Mouse (Mus musculus): Measurements from ENCODE around the gene Pus10. TPM values are rescaled to one million over a fixed set of nuclear protein-coding genes. Genes with fewer than 3 reads are reported as not detected.
"Not testable (repeated sequence)": the region's sequence is repeated elsewhere in the genome, so short reads cannot be mapped to it uniquely, and the experiment has no call there.

Pus10 gene
- total RNA-seq, 2 experiments from 2014 or later, result 13.5 to 17.2 TPM

DNA sequence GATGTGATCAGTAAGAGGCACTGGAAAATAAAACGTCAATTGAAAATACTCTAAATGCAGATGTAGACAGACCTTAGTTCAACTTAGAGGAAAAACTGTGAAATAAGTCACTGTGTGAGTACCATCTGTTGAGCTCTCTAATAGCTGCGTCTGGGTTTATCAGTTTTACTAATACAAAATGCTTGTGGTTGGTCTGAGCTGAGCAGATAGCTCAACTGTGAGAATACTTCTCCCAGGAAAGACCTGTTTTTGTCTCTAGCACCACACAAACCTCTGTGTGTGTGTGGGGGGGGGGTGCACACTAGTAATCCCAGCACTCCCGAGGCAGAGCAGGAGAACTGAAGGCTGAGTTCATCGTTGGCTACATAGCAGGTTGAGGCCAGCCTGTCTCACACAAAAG, 75.4 kb downstream of the Pus10 start:
- intact Hi-C loops (cut with DNase I), result no loop called here
- no peak for DNase-seq (ENCODE audit: extremely low spot score in 1 of 2, low spot score in 2 of 2)

DNA sequence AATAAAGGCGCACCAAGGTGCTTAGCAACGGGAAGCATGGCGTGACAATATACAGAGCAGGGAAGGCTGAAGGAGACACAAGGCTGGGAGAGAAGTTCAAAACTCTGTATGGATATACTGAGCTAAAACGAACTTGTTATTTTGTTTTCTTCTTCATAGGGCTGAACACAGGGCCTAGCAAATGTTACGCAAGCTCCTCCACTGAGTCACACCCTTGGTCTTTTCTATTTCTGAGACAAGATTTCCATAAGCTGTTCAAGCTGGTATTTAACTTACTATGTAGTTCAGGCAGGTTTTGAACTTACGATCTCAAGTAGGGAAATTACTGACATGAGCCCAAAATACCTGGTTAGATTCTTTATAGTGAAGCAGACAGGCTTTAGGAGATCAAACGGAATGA, 75.9 kb downstream of the Pus10 start:
- DNase-seq (ENCODE audit: extremely low spot score in 1 of 2, low spot score in 2 of 2), result no peak
- intact Hi-C loops (cut with DNase I), result no loop called here

DNA sequence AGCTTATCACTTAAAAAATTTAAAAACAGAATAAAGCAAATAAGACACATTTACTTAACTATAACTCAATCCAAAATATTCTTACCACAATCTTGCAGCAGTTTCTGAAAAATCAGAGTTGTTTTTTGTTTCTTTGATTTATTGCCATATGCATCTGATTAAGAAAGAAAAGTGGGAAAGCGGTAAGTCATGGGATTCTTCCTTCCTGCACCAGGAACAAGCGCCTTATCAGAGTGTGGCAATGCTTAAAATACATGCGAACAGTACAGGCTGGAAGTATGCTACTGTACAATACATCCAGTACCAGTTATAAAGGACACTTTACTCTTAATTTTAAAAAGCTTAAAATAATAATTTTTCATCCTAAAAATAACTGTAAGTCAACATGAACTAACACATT, 78.9 kb downstream of the Pus10 start:
- no peak for DNase-seq (ENCODE audit: extremely low spot score in 1 of 2, low spot score in 2 of 2)
- intact Hi-C loops (cut with DNase I), result no loop called here

DNA sequence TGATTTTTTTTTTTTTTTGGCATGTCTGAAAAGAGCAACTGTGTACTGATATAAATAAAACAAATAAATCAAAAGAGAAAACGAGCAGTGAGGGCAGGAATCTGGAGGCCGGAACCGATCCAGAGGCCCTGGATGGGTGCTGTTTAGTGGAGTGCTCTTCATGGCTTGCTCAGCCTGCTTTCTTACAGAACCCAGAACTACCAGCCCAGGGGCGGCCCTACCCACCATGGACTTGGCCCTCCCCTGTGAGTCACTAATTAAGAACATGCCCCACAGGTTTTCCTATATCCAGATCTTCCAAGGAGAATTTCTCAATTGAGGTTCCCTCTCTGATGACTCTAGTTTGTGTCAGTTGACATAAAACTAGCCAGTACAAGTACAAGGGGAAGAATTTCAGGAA, 80.6 kb downstream of the Pus10 start:
- DNase-seq (ENCODE audit: extremely low spot score in 1 of 2, low spot score in 2 of 2), result no peak
- intact Hi-C loops (cut with DNase I), result no loop called here

DNA sequence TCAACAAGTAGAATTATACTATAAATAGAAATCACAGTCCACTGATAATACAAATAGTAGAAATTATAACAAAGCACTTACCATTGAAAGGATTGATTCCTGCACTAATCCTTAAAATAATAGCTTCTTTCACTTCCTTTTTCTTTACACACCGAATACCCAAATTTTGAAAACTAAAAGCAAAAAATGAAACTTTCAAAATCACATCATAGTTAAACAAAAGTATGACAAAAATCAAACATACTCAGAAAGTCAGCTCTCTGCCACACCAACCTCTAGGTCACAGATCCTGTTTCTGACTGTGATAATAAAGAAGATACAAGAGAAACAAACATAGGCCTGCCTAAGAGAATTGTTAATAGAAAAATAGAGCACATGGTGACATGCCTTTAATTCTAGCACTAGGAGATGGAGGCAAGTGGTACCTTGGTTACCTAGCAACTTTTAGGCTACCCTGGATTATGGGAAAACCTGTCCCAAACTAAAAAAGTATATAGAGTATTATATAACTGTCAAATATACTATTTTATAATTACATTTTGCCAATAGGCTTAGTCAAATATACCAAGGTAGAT, 87.7 kb downstream of the Pus10 start:
- intact Hi-C loops (cut with DNase I), result no loop called here
- DNase-seq (ENCODE audit: extremely low spot score in 1 of 2, low spot score in 2 of 2), result no peak

DNA sequence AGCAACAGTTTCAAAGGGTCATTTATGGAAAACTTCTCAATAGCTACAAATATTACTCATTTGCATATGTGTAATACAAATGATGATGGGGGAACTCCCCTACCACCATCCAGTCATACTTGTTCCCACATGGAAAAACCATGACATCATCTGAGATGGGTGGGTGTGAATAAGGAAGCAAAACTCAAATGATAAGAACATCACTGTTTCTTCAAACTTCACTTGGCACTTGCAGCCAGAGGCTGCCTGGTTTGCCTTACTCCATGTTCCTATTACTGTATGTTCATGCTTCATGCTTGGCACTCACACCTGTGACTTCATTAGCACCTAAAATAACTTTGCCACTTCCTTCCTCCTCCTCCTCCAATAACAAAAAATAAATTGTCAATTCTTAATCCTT, 88.9 kb downstream of the Pus10 start:
- no peak for DNase-seq (ENCODE audit: extremely low spot score in 1 of 2, low spot score in 2 of 2)
- intact Hi-C loops (cut with DNase I), result no loop called here

DNA sequence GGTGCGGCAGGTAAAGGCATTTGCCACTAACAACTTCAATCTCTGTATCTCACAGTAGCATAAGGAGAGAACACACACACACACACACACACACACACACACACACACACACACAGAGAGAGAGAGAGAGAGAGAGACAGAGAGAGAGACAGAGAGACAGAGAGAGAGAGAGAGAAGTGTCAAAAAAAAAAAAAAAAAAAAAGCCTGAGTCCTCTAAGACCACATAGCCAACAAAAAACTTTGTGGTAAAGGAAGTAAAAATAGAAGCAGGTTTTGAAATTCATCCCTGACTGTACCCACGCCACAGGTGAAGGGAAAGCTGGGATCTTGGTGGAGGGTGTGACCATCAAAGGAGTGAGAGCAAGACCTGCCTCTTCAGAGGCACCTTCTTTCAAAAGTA, 92.7 kb downstream of the Pus10 start:
- no peak for DNase-seq (ENCODE audit: extremely low spot score in 1 of 2, low spot score in 2 of 2)
- intact Hi-C loops (cut with DNase I), result no loop called here

DNA sequence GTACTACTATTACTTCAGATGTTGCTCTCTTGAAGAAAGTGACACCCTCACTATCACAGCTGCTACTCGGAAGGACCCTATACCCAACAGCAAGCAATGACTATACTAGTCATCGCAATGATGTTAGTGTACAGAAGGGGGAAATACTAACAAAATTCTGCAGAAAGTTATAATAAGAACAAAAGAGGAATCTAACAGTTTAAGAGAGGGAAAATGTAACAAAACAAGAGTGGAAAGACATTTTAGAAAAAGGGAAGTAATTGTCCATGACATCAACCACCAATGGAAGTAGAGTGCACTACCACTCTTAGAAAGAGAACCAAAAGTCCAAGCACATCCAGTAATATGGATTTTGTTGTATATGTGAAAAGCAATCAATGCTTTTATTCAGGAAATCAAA, 97.2 kb downstream of the Pus10 start:
- intact Hi-C loops (cut with DNase I), result no loop called here
- DNase-seq (ENCODE audit: extremely low spot score in 1 of 2, low spot score in 2 of 2), result no peak

DNA sequence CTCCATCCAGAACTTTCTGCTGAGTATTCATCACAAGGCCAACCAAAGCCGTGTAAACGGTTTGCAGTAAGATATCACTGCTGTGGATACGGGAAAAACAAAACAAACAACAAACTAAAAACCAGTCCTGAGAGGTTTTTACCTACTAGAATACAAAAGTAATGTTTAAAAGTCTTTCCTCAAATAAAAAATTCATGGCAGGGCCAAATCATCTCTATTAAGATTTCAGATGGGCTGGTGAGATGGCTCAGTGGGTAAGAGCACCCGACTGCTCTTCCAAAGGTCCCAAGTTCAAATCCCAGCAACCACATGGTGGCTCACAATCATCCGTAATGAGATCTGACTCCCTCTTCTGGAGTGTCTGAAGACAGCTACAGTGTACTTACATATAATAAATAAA, 101.9 kb downstream of the Pus10 start:
- DNase-seq (ENCODE audit: extremely low spot score in 1 of 2, low spot score in 2 of 2); intact Hi-C loops (cut with DNase I): not testable (repeated sequence)

DNA sequence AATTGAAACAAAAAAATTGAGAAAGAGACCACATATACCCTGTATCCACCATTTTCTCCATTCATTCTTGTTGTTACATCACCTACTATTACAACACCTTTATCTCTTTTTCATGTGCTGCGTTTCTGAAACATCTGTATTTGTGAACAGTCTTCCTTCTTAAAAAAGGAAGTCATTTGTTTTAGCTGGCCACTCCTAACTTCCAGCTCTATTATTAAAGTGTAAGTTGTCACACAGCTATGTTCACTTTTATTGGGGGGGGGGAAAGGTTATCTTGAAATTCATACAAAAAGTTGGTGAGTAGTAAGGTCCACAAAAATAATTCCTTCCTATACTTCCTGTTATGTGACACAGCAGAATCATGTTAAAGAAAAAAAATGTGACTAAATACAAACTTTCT, 102.5 kb downstream of the Pus10 start:
- DNase-seq (ENCODE audit: extremely low spot score in 1 of 2, low spot score in 2 of 2), result no peak
- intact Hi-C loops (cut with DNase I), result no loop called here

DNA sequence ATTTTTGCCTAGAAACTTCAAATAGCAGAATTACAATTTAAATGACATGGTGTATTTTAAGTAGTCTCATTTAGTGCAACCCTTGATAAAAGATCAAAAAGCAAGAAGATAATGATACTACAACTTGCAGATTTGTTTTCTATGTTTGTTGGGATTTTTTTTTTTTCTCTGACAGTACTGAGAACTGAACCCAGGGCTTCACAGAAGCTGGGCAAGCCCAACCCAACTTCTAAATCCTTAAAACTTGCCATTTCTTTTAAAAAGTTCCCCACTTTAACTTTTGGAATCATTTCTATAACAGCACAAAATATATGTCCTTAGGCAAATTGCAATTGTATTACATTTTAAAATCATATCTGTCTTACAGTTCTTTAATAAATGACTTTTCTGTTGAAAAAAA, 103.6 kb downstream of the Pus10 start:
- no peak for DNase-seq (ENCODE audit: extremely low spot score in 1 of 2, low spot score in 2 of 2)
- intact Hi-C loops (cut with DNase I), result no loop called here

DNA sequence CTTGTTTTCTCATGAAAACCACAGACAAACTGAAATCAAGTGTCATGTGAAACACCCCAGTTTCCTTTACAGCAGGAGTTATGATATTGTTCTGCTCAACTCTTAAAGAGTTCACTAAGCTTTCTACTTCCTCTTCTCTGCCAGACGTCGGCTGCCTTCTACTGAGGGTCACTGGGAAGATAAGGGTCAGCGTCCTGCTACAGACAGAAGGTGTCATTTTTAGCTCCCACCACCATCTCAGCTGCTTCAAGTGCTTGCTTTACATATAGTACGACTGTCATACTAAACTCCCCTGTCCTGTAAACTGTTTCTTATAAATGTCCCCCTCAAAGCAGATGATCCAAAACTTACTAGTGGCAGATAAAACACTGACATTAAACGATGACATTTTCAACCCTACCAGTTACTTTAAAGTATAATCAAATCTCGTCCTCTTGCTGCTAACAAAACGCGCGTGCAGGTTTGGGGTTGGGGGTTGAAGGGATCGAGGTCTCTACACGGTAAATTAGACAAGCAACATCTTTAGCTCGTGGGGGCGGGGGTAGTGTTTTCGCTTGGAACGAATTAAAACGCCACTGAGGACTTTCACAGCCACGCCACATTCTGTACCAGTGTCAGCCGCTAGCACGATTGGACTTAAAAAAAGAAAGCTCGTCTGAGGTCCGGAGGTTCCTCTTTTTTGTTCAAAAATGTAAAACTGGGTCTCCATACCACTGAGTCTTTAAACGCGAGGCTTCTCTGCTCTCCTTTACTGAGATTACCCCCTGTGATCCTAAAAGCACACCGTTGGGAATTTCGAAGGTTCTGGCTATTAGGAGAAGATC, 104.4 kb downstream of the Pus10 start:
- intact Hi-C loops (cut with DNase I), result no loop called here
- peak in 1 of 2 experiments; percentile 36 for DNase-seq (ENCODE audit: extremely low spot score in 1 of 2, low spot score in 2 of 2)

DNA sequence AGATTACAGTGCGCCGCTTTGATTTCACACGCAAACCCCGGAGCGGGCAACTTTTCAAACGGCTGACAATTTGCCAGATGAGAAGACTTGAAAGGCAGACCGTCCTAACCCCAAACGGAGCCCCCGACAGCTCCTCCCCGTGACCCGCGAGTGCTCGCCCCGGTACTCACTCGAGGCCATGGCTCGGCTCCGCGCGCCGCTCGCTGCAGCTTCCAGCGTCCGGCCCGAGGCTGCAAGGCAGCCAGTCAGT, 105.0 kb downstream of the Pus10 start:
- intact Hi-C loops (cut with DNase I), result no loop called here
- DNase-seq (ENCODE audit: extremely low spot score in 1 of 2, low spot score in 2 of 2), result no peak

DNA sequence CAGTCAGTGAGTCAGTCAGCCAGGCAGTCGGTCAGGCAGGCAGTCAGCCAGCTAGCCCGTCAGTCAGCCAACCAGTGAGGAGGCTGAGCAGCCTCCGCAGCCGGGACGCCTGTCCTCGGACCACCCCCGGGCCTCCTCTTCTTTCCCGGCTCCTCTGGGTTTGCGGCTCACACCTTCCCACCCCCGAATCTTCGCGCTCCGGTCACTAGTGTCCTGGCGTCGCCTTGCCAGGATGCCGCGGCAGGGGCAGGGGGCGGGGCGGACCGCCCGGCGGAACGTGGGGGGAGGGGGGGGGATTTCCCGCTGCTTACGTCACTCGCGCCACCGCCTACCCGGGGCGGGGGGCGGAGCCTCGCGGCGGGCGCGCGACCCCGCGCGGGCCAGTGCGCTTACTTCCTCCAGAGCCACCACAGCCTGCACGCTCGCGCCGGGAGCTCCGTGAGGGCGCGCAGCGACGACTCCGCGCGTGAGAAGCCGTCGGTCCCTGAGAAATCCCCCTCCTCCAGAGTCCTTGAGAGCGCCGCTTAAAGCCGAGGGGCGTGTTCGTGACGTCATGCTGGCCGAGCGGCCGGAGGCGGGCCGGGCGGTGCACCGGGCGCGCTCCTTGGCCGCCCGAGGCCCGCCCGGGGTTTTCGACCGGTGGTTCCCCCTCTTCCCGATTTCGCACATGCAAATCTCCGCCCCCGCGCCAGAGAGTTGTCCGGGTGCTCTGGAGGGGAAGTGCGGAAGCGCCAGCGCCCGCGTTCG, 105.5 kb downstream of the Pus10 start, which contains the start of gene Rel:
Rel (minus strand) TSS at position 211 of the 747 bp plus-strand sequence.
- peak; percentile 88 to 92 for DNase-seq (ENCODE audit: extremely low spot score in 1 of 2, low spot score in 2 of 2)
- intact Hi-C loops (cut with DNase I), result no loop called here

DNA sequence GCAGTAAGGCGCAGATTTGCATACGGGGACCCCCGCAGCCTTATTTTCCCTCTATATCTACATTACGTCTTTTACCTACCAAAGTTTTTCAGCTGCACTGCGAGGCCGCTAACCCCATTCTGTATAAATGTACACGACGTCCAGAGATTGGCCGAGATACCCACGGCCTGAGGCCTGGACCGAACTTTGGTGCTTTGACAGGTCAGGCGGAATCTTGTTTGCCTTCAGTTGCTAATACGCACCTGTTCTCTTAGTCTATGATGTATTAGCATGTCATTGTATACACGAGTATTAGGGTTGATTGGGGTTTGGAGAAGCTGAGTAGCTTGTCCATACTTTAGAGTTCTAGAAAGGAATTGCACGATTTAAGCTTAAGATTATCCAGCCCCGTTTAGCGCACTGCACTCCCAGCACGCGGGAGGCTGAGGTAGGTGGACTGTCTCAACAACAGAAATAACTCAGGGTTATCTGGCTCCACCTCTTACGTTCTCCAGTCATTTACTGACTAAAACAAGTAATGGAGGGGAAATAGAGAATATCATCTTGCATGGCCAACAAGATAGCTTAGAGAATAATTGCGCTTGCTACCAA, 106.1 kb downstream of the Pus10 start:
- no peak for DNase-seq (ENCODE audit: extremely low spot score in 1 of 2, low spot score in 2 of 2)
- intact Hi-C loops (cut with DNase I), result no loop called here

DNA sequence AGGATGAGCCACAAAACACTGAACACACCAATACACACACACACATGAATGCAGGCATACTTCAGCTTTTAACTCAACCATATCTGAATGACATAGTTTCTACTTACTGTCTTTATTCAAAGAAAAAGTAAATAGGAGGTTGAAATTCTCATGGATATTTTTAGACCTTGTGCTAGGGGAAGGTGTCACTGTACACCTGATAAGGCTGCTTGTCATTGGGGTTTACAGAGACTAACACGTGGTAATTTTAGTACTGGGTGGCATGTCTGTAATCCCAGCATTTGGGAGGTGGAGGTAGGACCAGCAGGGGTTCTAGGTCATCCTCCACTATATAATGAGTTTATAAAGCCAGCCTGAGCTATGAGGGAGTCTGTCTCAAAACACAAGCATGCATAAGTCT, 107.0 kb downstream of the Pus10 start:
- DNase-seq (ENCODE audit: extremely low spot score in 1 of 2, low spot score in 2 of 2), result no peak
- intact Hi-C loops (cut with DNase I), result no loop called here

DNA sequence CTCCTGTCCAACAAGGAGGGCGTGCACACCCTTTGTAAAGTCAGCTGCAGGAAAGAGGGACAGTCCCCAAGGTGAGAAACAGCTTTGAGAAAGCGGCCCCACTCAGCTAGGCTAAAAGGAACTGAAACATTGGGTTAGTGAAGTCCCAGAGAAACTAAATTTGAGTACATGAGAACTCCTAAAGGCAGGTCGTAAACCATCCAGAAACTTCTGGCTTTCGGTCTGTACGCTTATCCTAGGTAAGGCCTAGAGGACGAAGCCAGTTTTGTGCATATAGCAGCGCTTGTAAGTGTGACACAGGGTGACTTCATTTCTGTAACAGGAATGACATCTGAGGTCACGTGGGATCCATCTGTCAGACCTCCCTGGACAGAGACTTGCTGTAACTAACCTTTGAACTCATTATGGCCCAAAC, 113.3 kb downstream of the Pus10 start:
- intact Hi-C loops (cut with DNase I), result no loop called here
- DNase-seq (ENCODE audit: extremely low spot score in 1 of 2, low spot score in 2 of 2), result no peak

DNA sequence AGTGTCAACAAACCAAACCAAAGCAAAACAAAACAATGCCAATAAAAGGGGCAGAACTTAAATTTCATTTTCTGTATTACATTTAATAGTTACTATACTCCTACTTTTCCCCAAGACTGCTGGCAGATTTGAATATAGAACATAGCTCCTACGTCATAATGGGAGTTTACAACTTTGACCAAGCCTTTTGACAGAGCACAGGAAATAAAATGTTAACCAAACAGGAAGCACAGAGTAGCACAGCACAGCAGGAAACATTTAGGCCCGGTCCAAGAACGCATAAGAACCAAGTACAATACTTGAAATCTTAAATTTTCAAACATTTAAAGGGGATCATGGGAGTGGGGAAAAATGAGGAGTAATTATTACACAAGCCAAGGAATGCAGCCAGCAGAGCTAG, 116.6 kb downstream of the Pus10 start:
- no peak for DNase-seq (ENCODE audit: extremely low spot score in 1 of 2, low spot score in 2 of 2)
- intact Hi-C loops (cut with DNase I), result no loop called here

Data from left cerebral cortex, postnatal 10 days (tissue).